Mouse (Mus musculus): ENCODE data around the gene Gja4. TPM values are rescaled to one million over a fixed set of nuclear protein-coding genes. Genes with fewer than 3 reads are reported as not detected.
A peak's percentile ranks its signal among the peaks of the same experiment; 100 is the strongest.

The Gja4 gene
- total RNA-seq, 2 experiments from 2014 or later = 3.1 to 3.9 TPM

- no peak for DNase-seq (ENCODE audit: extremely low spot score in 1 of 2, low spot score in 1 of 2)
Observed at GRCm38 (mm10) chr4:127325276-127325675, 11.4 kb upstream of the Gja4 start.

- DNase-seq (ENCODE audit: extremely low spot score in 1 of 2, low spot score in 1 of 2) = peak; percentile 70 to 96
Observed at GRCm38 (mm10) chr4:127324759-127325158, 10.9 kb upstream of the Gja4 start.

- no peak for DNase-seq (ENCODE audit: extremely low spot score in 1 of 2, low spot score in 1 of 2)
Observed at GRCm38 (mm10) chr4:127324296-127324695, 10.5 kb upstream of the Gja4 start.

- DNase-seq (ENCODE audit: extremely low spot score in 1 of 2, low spot score in 1 of 2) = no peak
Observed at GRCm38 (mm10) chr4:127323651-127324050, 9.8 kb upstream of the Gja4 start.

GRCm38 (mm10) chr4:127319613-127320012, 5.8 kb upstream of the Gja4 start:
- peak; percentile 40 to 78 for DNase-seq (ENCODE audit: extremely low spot score in 1 of 2, low spot score in 1 of 2)

- no peak for DNase-seq (ENCODE audit: extremely low spot score in 1 of 2, low spot score in 1 of 2)
Observed at GRCm38 (mm10) chr4:127317143-127317542, 3.3 kb upstream of the Gja4 start.

GRCm38 (mm10) chr4:127315753-127316152, 1.9 kb upstream of the Gja4 start:
- no peak for DNase-seq (ENCODE audit: extremely low spot score in 1 of 2, low spot score in 1 of 2)

- DNase-seq (ENCODE audit: extremely low spot score in 1 of 2, low spot score in 1 of 2) = no peak
Observed at GRCm38 (mm10) chr4:127314585-127314984, 746 bp upstream of the Gja4 start.

- DNase-seq (ENCODE audit: extremely low spot score in 1 of 2, low spot score in 1 of 2) = no peak
Observed at GRCm38 (mm10) chr4:127312349-127312748, 1.5 kb downstream of the Gja4 start.

- DNase-seq (ENCODE audit: extremely low spot score in 1 of 2, low spot score in 1 of 2) = no peak
Observed at GRCm38 (mm10) chr4:127311561-127311960, 2.3 kb downstream of the Gja4 start.

- no peak for DNase-seq (ENCODE audit: extremely low spot score in 1 of 2, low spot score in 1 of 2)
Observed at GRCm38 (mm10) chr4:127306915-127307314, 6.9 kb downstream of the Gja4 start.

- no peak for DNase-seq (ENCODE audit: extremely low spot score in 1 of 2, low spot score in 1 of 2)
Observed at GRCm38 (mm10) chr4:127303796-127304195, 10.0 kb downstream of the Gja4 start.

GRCm38 (mm10) chr4:127300503-127300902, 13.3 kb downstream of the Gja4 start:
- DNase-seq (ENCODE audit: extremely low spot score in 1 of 2, low spot score in 1 of 2) = no peak

GRCm38 (mm10) chr4:127292631-127293030, 21.2 kb downstream of the Gja4 start:
- no peak for DNase-seq (ENCODE audit: extremely low spot score in 1 of 2, low spot score in 1 of 2)

GRCm38 (mm10) chr4:127289039-127289548, 24.7 kb downstream of the Gja4 start:
- no peak for DNase-seq (ENCODE audit: extremely low spot score in 1 of 2, low spot score in 1 of 2)

GRCm38 (mm10) chr4:127286907-127287306, 26.9 kb downstream of the Gja4 start:
- DNase-seq (ENCODE audit: extremely low spot score in 1 of 2, low spot score in 1 of 2) = no peak

GRCm38 (mm10) chr4:127279241-127279640, 34.6 kb downstream of the Gja4 start:
- no peak for DNase-seq (ENCODE audit: extremely low spot score in 1 of 2, low spot score in 1 of 2)

GRCm38 (mm10) chr4:127278451-127279001, 35.3 kb downstream of the Gja4 start:
- DNase-seq (ENCODE audit: extremely low spot score in 1 of 2, low spot score in 1 of 2) = no peak

- no peak for DNase-seq (ENCODE audit: extremely low spot score in 1 of 2, low spot score in 1 of 2)
Observed at GRCm38 (mm10) chr4:127264183-127264554, 49.7 kb downstream of the Gja4 start.

GRCm38 (mm10) chr4:127263438-127264182, 50.2 kb downstream of the Gja4 start:
- no peak for DNase-seq (ENCODE audit: extremely low spot score in 1 of 2, low spot score in 1 of 2)

GRCm38 (mm10) chr4:127261601-127262000, 52.2 kb downstream of the Gja4 start:
- DNase-seq (ENCODE audit: extremely low spot score in 1 of 2, low spot score in 1 of 2) = no peak

Measured in layer of hippocampus, postnatal 25 days (tissue).